Mouse (Mus musculus) neural tube, embryonic 15.5 days (tissue): ENCODE results near the gene Wdr86. TPM values are rescaled to one million over a fixed set of nuclear protein-coding genes. Genes with fewer than 3 reads are reported as not detected.

Experiments used
- ATAC-seq: fragments of 200-750 bp; cut with Nextera tagmentation; 2 replicates; pipeline ENCODE4 v1.8.0; 2017; ENCODE audit warnings: mild to moderate bottlenecking, moderate TSS enrichment, moderate library complexity; ENCODE audit not compliant: low FRiP score
- H3K27ac ChIP-seq: fragments of 300-500 bp; sonication (generic); replicated peaks from 2 replicates; pipeline ENCODE4 v1.5.1; 2015; ENCODE audit warnings: mild to moderate bottlenecking, inconsistent platforms
- H3K27me3 ChIP-seq: fragments of 300-500 bp; sonication (generic); replicated peaks from 2 replicates; pipeline ENCODE4 v1.6.1; 2015; ENCODE audit warnings: inconsistent platforms
- H3K36me3 ChIP-seq: fragments of 300-500 bp; sonication (generic); 2 replicates; pipeline ENCODE4 v1.6.1; 2015; ENCODE audit warnings: inconsistent platforms
- H3K4me1 ChIP-seq: fragments of 300-500 bp; sonication (generic); 2 replicates; pipeline ENCODE4 v1.6.1; 2015; ENCODE audit warnings: inconsistent platforms
- H3K4me2 ChIP-seq: fragments of 300-500 bp; sonication (generic); 2 replicates; pipeline ENCODE4 v1.6.1; 2015; ENCODE audit warnings: inconsistent platforms, mild to moderate bottlenecking, moderate library complexity
- H3K4me3 ChIP-seq: fragments of 300-500 bp; sonication (generic); replicated peaks from 2 replicates; pipeline ENCODE4 v1.5.1; 2015; ENCODE audit warnings: mild to moderate bottlenecking, inconsistent platforms
- H3K9ac ChIP-seq: fragments of 300-500 bp; sonication (generic); replicated peaks from 2 replicates; pipeline ENCODE4 v1.6.1; 2015; ENCODE audit warnings: mild to moderate bottlenecking, inconsistent platforms
- H3K9me3 ChIP-seq: fragments of 300-500 bp; sonication (generic); replicated peaks from 2 replicates; pipeline ENCODE4 v1.6.1; 2016; ENCODE audit warnings: inconsistent platforms
- WGBS: fragments of 180-500 bp; shearing (Covaris S2); methylation state at CpG from one replicate; pipeline ENCODE4 v1.1.7; 2015; ENCODE audit warnings: mixed read lengths; 5-methylcytosine and 5-hydroxymethylcytosine counted together
- polyA plus RNA-seq: library from polyadenylated mRNA; unstranded; fragments of >200 nt; fragmentation: Nextera tagmentation; extraction: Ambion mirVana; gene quantifications from 2 replicates; pipeline ENCODE4 v1.2.1, GENCODE M21; 2015

Gene Wdr86
- polyA plus RNA-seq, 1 experiment from 2014 or later, result 4.1 TPM

DNA sequence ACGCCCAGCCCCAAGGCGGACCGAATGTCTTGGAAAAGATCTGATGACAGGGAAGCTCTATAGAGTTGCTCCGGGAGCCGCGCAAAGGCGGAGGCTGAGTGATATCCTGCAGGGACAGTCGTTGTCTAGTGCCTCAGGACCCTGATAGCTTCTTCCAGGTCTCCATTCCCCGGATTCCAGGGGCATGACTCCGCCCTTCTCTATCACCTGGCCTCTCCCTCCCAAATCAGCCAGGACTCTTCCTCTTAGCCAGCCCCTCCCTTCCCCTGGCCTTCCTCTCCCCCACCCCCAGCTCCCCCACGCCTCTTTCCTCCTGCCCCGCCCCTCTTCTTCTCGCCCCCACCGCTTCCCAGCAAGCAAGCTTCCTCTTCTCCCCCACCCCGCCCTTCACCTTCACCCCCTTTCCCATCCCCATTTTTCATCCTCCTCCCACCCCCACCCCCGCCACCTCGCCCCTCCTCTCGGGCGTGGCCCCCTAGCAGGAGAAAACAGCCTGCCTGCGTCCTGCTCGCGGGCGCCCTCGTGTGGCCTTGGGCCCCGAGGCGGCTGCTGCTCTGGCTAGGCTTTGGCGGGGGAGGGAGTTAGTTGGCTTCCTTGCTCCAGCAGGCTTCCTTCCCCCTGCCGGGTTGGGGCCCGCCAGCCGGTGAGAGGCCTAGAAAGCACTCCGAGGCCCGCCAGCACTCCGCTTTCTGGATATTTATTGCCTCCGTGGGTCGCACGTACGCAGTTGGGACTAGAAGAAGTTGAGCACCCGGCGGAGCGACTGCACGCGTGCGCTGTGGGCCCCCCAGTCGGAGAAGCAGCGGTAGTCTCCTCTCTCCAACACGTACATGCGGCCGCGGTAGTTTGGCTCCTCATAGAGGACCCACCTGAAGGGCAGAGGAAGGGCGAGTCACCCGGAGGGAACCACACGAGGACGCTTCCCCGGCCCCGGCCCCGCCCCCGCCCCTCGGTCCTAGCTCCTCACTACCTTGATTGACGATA lies 20.1 kb upstream of the Wdr86 start:
- Histone ChIP-seq H3K9me3 (no peaks in the 10 kb centered on the region), H3K9ac (peak overlapping the region; percentile 64), H3K27ac (peak overlapping the region; percentile 84), H3K4me2 (peak overlapping the region; percentile 87), H3K4me3 (peak overlapping the region; percentile 60), H3K27me3 (no peaks in the 10 kb centered on the region), H3K4me1 (peaks cover 23% of the 10 kb centered on the region), H3K36me3 (no peaks in the 10 kb centered on the region)
- WGBS, result 1% methylated on average over 56 of the region's 59 CpGs
- ATAC-seq, result peak; percentile 86

DNA sequence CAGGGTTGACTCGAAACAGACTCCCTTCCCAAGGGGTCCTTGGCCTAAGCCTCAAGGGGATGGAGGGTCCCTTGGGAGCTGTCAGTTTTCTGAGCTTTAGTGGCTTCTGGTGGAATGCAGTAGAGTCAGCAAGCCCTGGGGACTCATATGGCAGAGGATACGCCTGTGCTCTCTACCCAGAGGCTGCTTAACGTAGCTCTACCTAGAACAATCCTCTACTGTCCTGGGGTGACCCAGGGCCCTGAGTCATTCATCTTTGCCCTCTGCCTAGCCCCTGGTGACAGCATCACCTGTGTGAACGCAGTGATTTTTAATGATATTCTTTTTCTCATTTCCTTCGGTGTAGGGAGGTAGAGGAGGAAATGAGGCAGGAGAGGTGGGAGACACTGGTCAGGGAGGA lies 19.2 kb upstream of the Wdr86 start:
- Histone ChIP-seq H3K4me3 (peak overlapping the region; percentile 60), H3K9me3 (no peaks in the 10 kb centered on the region), H3K4me2 (peak overlapping the region; percentile 87), H3K4me1 (peaks cover 23% of the 10 kb centered on the region), H3K27me3 (no peaks in the 10 kb centered on the region), H3K36me3 (no peaks in the 10 kb centered on the region), H3K27ac (peak overlapping the region; percentile 84), H3K9ac (peak overlapping the region; percentile 54)
- WGBS, result 47% methylated on average over 5 of the region's 5 CpGs
- ATAC-seq, result peak; percentile 11; the same call in 1 of the 2 replicates

DNA sequence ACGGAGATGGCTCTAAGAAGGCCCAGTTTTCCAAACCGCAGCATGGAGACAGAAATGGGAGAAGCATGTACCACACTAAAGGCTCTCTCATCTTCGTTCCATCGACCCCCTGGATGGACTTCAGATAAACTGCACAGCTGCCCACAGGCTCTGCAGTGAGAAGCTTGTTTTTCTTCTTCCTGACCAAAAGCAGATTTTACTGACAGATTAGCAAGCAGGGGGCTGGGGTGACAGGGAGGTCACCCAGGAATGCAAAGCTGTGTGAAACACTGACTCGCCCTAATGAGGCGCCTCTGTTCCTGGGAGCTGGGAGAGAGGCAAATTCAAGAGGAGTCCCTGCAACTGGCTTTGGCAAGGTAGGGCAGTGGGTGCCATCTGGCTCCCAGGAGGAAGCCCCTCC lies 17.0 kb upstream of the Wdr86 start:
- Histone ChIP-seq H3K27me3 (no peaks in the 10 kb centered on the region), H3K36me3 (no peaks in the 10 kb centered on the region), H3K4me2 (no peak overlapping the region), H3K27ac (no peak overlapping the region), H3K4me3 (no peak overlapping the region), H3K4me1 (peaks cover 23% of the 10 kb centered on the region), H3K9ac (no peak overlapping the region), H3K9me3 (no peaks in the 10 kb centered on the region)
- no peak for ATAC-seq
- WGBS, result 17% methylated on average over 6 of the region's 6 CpGs

DNA sequence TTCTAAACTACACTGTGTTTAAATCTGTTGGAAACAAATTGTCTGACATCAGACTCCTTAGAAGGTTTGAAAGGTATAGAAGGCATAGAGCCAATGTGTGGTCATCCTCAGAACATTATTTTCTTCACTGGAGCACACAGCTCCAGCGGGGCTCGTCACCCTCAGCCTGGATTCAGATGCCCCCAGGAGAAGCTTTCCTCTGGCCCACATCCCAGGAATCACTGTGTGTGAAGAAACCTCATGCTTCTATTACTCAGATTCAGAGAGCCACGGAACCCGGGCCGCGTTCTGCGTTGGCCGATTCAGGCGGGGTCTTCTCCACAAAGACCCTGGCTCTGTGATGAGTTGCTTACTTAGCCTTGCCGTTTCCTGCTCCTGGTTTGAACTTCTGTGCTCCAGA lies 13.4 kb upstream of the Wdr86 start:
- Histone ChIP-seq H3K9ac (no peak overlapping the region), H3K36me3 (no peaks in the 10 kb centered on the region), H3K27ac (no peak overlapping the region), H3K4me3 (no peak overlapping the region), H3K4me2 (no peak overlapping the region), H3K9me3 (no peaks in the 10 kb centered on the region), H3K27me3 (no peaks in the 10 kb centered on the region), H3K4me1 (no peaks in the 10 kb centered on the region)
- ATAC-seq, result no peak
- WGBS, result 87% methylated on average over 10 of the region's 10 CpGs

DNA sequence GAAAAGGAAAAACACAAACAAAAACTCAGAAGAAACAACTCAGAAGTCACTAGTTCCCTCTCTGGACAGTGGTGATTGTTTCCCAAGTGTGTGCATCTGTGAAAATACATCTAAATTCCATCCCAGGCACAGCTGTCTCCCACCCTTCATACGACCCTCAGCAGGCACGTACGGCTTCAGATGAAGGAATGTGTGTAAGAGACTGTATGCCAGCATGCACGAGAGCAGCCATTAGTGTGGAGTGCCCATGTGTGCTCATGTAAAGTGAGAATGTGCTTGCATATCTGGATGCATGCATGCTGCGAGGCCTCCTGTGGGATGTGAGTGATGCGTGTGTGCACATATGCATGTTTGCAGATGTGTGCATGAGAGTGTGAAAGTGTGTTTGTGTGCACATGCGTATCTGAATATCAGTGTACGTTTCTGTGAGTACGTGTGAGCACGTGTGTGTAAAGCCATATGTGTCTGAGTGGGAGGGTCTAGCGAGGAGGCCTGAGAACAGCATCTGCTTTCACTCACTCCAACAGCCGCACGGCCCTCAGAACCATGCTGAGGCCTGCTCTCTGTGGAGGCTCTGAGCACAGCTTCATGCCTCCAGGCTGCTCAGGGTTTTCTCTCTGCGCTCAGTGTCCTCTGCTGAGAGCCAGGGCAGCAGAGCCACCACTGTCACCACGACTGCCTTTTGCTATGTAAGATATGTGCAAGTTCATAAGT lies 10.8 kb upstream of the Wdr86 start:
- ATAC-seq, result no peak
- WGBS, result 81% methylated on average over 15 of the region's 15 CpGs

DNA sequence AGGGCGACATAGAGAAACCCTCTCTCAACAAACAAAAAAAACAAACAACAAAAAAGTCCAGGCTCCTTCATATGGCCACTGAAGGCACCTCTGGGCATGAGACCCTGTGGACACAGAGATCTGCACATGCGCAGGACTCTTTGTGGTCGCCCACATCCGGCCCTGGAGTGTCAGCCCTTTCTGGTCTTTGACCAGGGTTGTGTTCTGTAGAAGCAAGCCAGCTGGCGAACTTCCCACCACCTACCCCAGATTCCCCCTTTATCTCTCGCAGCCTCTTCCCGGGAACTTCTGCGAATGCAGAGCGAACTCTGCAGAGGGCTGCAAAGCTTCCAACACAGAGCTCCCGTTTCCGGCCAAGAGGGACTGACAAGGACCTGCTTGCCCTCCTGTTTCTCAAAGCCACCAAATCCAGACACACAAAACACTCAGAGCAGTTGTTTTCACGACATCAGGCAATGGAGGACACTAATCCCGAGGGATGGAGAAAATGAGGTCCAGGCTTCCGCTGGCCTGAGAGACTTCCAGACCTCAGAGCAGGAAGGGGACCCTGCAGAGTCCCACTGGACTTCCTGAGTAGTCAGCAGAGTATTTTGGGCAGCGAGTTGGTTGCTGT lies 8.7 kb upstream of the Wdr86 start:
- H3K4me2 ChIP-seq, result no peak overlapping the region
- H3K36me3 ChIP-seq, result no peaks in the 10 kb centered on the region
- ATAC-seq, result no peak
- no peak overlapping the region for H3K4me3 ChIP-seq
- H3K27me3 ChIP-seq, result no peaks in the 10 kb centered on the region
- H3K4me1 ChIP-seq, result no peaks in the 10 kb centered on the region
- no peak overlapping the region for H3K27ac ChIP-seq
- no peak overlapping the region for H3K9ac ChIP-seq
- H3K9me3 ChIP-seq, result no peaks in the 10 kb centered on the region
- WGBS, result 68% methylated on average over 15 of the region's 15 CpGs

More for the DNA sequence above, 10.8 kb upstream of the Wdr86 start:
- no peak overlapping the region for H3K27ac ChIP-seq
- H3K4me1 ChIP-seq, result no peaks in the 10 kb centered on the region
- no peaks in the 10 kb centered on the region for H3K36me3 ChIP-seq
- H3K9ac ChIP-seq, result no peak overlapping the region
- H3K9me3 ChIP-seq, result no peaks in the 10 kb centered on the region
- H3K4me2 ChIP-seq, result no peak overlapping the region
- H3K4me3 ChIP-seq, result no peak overlapping the region
- H3K27me3 ChIP-seq, result no peaks in the 10 kb centered on the region

DNA sequence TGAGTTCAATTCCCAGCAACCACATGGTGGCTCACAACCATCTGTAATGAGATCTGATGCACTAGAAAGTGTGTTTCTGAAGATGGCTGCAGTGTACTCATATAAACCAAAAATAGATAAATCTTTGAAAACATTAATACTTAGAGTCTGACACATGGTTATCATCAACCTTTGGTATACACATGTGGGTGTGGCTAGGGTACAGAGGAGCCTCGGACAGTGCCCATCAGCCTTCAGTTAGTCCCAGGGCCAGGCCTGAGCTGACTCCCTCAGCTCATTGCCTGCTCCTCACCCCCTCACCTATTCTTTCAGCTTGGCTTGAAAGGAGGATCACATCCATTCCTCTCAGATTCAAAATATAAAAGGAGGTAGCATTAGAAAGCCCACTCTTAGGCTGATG lies 8.0 kb upstream of the Wdr86 start:
- H3K36me3 ChIP-seq, result no peaks in the 10 kb centered on the region

DNA sequence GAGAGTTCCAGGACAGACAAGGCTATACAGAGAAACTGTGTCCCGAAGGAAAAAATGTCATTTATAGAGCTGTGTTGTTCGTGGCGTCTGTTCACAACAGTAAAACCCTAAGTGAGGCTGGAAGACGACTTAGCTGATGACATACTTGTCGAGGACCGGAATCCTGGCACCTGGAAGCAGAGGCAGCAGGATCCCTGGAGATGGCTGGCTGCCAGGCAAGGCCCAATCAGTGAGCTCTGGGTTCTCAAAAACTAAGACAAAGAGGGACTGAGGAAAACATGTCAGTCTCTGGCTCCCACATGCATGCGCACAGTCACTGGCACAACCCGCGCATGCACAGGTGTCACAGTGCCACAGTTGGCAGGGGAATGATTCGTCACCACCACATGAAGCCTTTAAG lies 7.1 kb upstream of the Wdr86 start:
- no peak overlapping the region for H3K4me3 ChIP-seq
- no peak overlapping the region for H3K27ac ChIP-seq
- no peaks in the 10 kb centered on the region for H3K36me3 ChIP-seq
- H3K4me1 ChIP-seq, result peaks cover 6% of the 10 kb centered on the region; the same call in 1 of the 2 replicates
- H3K4me2 ChIP-seq, result no peak overlapping the region
- H3K9me3 ChIP-seq, result no peaks in the 10 kb centered on the region
- no peak for ATAC-seq
- H3K27me3 ChIP-seq, result no peaks in the 10 kb centered on the region
- no peak overlapping the region for H3K9ac ChIP-seq
- 92% methylated on average over 10 of the region's 10 CpGs for WGBS

More for the DNA sequence above, 8.0 kb upstream of the Wdr86 start:
- no peaks in the 10 kb centered on the region for H3K4me1 ChIP-seq
- H3K4me3 ChIP-seq, result no peak overlapping the region
- H3K9ac ChIP-seq, result no peak overlapping the region
- H3K27me3 ChIP-seq, result no peaks in the 10 kb centered on the region
- no peaks in the 10 kb centered on the region for H3K9me3 ChIP-seq
- WGBS, result 82% methylated on average over 1 of the region's 1 CpGs
- no peak overlapping the region for H3K4me2 ChIP-seq
- no peak for ATAC-seq
- H3K27ac ChIP-seq, result no peak overlapping the region

DNA sequence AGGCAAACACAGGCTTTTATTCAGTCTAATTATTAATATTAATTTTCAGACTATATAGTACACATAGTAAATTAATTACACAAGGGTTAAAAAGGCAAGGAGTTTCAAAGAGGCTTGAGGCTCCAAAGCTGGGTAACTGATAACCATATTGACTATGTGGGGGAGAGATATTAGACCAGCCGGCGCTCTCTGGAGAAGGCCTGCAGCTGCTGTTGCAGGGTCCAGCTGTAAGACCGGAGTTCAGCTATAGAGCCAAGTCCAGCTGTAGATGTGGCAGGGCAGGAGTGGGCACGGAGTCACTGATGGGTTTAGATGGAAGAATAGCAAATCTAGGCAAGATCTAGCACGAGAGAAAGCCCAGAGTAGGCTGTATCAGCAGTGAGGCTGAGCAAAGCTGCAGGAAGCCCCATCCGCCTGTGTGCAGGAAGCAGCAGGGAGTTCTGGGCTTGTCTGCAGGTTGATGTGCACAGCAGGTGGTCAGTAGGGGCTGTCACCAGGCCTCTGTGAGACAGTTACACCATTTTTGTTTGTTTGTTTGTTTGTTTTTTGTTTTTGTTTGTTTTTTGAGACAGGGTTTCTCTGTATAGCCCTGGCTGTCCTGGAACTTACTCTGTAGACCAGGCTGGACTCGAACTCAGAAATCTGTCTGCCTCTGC lies 3.4 kb upstream of the Wdr86 start:
- 71% methylated on average over 7 of the region's 7 CpGs for WGBS
- Histone ChIP-seq H3K36me3 (no peaks in the 10 kb centered on the region), H3K4me2 (no peak overlapping the region), H3K9ac (no peak overlapping the region), H3K27ac (no peak overlapping the region), H3K4me3 (no peak overlapping the region), H3K4me1 (peaks cover 32% of the 10 kb centered on the region), H3K9me3 (no peaks in the 10 kb centered on the region), H3K27me3 (peaks cover 31% of the 10 kb centered on the region)
- ATAC-seq, result no peak

DNA sequence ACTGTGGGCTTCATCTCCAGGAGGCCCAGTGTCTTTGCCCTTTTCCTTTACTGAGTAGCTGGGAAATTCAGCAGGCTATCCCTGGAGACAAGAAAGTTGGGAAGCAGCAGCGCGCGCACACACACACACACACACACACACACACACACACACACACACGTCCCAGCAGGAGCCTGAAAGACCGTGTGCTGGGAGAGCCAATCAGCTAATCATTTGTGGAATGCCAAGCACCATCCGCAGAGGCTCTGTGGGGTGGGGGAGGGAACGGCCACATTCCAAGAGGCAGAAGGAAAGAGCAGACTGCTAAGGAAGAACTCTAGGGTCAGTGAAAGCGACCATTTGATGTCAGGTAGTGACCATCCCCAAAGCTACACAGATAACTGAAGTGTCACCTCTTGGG lies 2.6 kb upstream of the Wdr86 start:
- peaks cover 37% of the 10 kb centered on the region for H3K27me3 ChIP-seq
- no peak overlapping the region for H3K27ac ChIP-seq
- ATAC-seq, result no peak
- H3K4me1 ChIP-seq, result peaks cover 32% of the 10 kb centered on the region
- no peak overlapping the region for H3K9ac ChIP-seq
- no peaks in the 10 kb centered on the region for H3K36me3 ChIP-seq
- H3K4me2 ChIP-seq, result no peak overlapping the region
- no peak overlapping the region for H3K4me3 ChIP-seq
- 11% methylated on average over 8 of the region's 8 CpGs for WGBS
- no peaks in the 10 kb centered on the region for H3K9me3 ChIP-seq

DNA sequence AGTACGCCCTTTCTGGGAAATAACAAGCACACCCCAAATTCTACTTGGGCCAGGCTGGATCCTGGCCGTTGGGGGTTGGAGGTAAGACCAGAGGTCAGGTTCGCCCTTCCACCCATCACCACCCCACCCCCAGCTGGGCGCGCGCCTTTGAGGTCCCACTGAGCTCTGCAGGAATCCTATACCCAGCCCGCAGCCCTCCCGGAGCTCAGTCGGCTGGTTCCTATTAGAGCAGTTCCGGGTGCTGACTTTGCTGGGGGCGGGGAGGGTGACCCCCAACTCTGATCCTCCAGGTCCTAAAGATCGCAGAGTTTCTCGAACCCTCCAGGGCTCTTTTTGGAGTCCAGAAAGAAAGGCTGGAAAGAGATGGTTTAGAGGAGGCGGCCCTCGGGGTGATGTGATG lies 459 bp upstream of the Wdr86 start:
- 7% methylated on average over 15 of the region's 15 CpGs for whole genome bisulfite sequencing
- peak overlapping the region; percentile 49; the same call in 1 of the 2 replicates for H3K9ac ChIP-seq

More for the DNA sequence above, 459 bp upstream of the Wdr86 start:
- Histone ChIP-seq H3K4me2 (peak overlapping the region; percentile 69), H3K4me3 (peak overlapping the region; percentile 44), H3K9me3 (no peaks in the 10 kb centered on the region), H3K27ac (no peak overlapping the region), H3K27me3 (peaks cover 37% of the 10 kb centered on the region), H3K4me1 (peaks cover 32% of the 10 kb centered on the region), H3K36me3 (no peaks in the 10 kb centered on the region)
- 0 out of 2 replicates have a peak, but pooled peaks have one; percentile 34 for ATAC-seq
